Mouse (Mus musculus): ENCODE measurements around the gene 1700086D15Rik.

Gene 1700086D15Rik

DNA sequence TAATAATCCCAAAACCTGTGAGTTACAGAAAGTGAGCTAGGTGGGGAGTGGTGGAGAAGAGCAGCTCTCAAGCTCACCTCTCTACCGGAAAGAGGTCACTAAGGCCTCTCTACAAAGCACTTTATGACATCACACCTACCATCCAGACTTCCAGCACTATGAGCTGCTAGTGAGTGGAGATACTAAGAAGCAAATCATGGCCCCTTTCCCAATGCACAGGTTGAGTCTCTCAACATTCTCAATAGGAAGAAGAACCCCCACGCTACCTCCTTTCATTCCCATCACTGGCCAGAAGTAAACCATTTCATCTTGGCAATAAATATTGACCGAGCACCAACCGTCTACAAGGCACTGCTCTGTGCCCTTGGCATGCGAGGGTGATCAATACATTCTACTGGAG is at the start of gene 1700086D15Rik:
1700086D15Rik (minus strand) TSS at position 101 of the 400 bp plus-strand sequence.
- no peak for DNase-seq

DNA sequence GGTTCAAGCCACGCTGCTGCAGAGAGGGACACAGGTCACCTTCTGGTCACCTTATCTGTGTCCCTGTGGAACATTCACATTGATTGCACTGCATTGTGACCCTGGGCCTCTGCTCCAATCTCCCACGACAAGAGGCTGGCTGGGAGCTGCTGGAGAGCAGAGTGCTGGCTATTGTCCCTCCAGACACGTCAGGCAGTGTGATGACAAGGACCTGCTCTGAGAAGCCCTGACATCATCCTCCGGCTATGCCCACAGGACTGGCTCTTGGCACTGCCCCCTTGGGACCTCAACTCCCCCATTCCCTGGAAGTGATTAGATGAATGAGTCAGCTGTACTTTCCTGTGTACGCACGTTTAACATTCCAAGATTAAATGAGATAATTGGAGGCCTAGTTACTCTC is 49.8 kb upstream of the 1700086D15Rik start:
- DNase-seq, result no peak

DNA sequence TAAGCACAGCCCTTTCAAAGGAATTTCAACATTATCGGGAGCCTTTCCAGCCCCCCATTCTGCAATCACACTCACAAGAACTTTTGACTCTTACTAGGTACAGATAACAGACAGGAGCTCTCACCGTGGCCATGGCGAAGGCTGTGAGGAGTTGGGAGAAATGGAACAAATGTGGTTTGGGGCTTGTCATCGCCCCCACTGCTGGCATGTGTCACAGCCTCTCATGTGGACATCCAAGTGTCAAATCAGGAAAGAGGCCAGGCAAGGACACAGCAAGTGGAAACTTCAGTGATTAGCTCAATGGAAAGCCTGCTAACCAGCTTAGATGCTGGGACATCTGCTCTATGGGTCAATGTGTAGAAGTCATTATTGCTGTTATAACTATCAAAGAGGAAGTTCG is 45.6 kb upstream of the 1700086D15Rik start:
- no peak for DNase-seq

DNA sequence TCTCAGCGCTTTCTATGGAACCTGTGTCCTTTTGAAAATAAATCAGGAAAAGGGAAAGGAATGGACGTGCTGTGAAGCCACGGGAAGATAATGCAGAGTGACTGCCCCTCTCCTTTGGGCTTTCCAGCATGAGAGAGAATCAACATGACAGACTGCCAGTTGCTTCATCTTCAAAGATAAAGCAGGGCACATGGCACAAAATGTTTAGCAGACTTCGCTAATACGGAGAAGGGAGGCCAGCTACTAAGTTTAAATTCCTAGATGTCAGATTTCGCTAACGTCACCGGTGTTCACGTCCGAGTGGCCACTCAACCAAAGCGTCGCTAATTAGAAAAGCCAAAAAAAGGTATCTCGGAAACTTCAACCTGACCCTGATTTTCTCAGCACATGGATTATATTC is 45.0 kb upstream of the 1700086D15Rik start:
- DNase-seq, result no peak

DNA sequence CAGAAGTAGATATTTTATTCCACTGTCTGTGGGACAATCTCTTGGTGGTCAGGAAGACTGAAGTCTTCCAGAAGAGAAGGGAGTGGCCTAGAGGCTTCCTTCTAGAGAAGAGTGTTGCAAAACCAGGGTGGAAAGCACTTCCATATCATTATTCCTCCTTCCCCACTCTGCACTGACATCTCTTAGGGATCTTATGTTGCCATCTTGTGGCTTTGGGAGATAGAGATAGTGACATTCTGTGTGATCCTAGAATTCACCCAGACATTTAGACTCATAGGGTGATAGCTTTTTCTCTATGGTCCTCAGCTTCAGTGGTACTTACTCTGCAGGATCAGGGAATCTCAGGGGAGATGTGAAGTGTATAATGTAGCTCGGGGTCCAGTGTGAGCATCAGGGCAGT is 43.3 kb upstream of the 1700086D15Rik start:
- no peak for DNase-seq

DNA sequence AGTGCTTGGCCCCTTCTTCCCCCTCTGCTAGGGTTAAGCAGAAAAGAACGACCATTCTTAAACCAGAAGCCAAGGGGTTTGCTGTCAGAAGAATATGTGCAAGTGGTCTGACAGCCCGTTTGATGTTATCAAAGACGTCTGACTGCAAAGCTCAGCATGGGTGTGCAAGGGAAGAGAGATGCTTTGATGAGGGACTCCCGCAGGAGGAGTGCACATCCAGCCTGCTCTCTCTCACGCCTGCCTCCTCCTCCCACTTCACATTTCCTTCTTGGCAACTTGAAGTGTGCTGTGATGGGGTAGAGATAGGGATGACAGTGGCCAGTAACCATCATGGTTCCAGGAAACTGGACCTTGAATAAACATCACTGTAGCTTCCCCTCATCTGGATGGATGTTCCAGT is 42.5 kb upstream of the 1700086D15Rik start:
- no peak for DNase-seq

DNA sequence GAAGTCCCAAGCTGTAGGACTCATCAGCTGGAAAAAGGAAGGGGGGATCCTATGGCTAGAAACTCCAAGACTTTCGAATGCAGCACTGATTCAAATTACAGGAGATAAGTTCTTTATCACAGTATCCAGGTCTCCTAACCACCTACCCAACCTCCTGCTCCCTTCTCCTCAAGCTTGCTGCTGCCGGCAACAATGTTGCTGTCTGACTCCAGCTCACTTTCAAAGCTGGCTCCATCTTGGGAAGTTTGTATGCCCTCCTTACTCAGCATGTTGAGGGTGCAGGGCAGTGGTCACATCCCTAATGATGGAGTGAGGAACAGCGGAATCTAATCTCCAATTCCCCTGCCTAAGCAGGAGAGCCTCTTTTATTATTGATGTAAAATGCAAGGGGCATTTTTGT is 38.3 kb upstream of the 1700086D15Rik start:
- DNase-seq, result no peak

DNA sequence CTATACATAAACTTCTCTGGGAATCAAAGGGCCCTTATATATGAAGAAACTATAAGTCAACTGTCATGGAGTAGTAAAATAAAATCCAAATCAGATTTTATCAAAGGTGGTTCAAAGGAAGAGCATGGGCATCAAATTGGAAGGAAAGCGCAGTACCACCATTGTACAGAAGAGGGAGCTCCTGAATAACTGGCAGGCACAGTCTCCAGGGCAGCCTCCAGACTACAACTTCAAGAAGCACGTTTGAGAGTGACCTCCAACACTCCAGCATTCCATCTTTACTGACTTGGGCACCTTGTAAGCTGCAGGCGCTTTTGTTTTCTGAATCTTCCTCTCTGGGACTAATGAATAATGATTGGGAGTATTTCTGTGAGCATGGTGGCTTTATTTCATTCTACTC is 37.6 kb upstream of the 1700086D15Rik start:
- peak; percentile 34 for DNase-seq

DNA sequence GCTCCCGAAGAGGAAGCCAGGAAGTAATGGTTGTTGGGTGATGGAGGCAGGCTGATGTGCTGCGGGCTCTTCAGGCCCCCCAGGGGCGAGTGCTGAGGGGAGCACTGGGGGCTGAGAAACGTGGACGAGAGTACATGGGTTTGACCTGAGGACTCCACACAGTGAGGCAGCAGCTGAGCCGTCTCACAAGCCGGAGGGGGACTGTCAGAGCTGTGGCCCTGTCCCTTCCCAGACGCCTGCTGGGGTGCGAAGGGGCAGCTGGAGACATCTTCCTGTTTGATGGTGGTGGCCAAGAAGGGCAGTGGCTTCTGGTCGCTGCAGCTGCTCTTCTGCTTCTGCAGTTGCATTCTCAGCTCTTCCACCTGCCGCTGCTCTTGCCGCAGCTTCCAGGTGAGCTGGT is 27.3 kb upstream of the 1700086D15Rik start:
- no peak for DNase-seq

DNA sequence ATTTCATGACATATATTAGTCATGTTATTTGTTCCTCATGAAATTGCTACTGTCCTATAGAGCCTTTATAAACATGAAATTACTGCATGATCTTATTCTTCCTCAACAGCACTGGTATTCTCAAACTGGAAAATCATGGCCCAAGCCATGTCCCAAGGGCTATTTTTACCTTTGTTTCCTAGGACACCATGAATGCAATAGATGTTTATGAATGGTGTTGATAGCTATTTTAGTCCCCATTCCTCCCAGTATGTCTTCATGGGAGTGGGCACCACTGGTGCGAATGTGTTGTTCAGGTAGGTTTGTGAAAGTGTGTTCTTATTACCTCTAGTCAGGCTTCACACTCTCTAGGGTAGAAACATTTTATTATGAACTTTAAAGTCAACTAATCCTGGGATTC is 25.4 kb upstream of the 1700086D15Rik start:
- DNase-seq, result no peak

DNA sequence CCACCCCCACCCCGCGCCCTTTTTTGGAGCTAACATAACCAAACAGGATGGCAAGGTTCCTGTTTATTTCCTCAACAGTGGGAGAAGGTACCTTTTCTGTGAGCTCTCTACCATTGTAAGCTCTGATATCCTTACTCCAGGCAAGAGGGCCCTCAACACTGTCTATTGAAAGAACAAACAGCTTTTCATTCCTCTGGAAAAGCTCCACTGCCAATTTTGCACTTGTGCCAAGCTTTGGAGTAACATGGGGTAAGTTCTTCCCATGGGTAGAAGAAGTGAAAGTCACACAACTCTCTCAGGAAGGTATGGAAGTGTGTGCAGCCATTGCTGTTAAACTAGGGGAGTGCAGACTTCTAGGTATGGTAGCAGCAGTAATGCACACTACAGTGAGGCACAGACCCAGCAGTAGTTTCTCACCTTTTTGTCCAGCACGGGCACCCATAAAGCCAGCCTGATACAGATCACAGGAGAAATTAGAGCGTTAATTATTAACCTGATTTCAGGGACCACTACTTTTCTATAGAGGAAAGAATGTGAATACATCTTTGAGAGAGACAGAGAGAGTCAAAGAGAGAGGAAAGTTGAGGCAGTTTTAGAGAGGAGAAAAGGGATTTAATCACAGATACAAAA is 10.5 kb upstream of the 1700086D15Rik start:
- DNase-seq, result no peak

DNA sequence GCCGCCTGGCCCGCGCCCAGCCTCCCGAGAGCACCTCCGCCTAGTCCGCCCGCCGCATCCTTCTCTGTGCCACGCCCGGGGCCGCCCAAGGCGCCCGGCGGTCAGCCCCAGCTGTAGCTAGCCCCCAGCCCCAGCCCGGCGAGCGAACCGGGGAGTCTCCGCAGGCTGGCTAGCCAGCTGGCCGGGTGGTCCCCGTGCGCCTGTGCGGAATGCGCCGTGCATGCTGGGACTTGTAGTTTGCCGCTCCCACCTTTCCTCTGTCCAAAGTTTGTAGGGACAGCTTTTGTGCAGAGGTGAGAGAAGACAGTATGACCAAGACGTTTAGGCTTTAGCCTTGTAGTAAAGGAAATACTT is 3.1 kb upstream of the 1700086D15Rik start, which contains the start of gene Arhgap44:
Arhgap44 (minus strand) TSS at position 195 of the 354 bp plus-strand sequence.
- no peak for DNase-seq

DNA sequence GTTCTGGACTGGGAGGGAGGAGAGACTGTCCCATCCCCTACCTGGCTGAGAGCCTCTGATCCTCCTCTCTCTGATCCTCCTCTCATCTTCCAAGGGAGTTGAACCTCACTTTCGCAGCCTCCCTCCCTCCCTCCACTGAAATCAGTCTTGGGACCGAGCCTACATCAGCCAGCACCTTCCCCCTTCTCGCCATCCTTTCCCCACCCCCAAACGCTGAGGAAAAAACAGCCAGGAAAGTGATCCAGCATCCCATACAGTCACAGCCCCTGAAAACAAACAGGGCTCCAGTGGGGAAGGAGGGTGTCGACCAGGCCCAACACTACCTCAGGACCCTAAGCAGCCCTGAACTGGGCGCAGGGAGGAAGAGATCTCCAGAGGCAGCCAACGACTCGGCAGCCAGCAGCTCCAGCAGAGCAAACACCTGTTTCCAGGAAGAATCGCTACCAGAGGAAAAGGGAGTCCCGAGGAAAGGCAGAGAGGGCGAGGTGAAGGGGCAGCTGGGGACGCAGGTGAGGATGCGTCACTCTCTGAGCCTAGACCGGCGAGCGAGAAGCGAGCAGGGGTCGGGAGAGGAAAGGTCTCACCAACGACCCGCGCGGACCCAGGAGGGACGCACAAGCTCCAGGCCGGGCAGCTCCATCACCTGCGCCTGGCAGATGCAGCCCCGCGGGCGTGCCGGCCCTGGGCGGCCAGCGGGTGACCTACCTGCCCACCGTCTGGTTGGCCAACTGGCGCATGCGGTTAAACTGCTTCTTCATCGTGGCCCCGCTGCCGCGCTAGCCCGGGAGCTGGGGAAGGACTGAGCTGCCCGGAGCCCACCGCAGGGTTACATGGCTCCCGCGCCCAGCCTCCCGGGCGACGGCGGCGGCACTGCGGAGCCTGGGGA is 2.4 kb upstream of the 1700086D15Rik start:
- no peak for DNase-seq

DNA sequence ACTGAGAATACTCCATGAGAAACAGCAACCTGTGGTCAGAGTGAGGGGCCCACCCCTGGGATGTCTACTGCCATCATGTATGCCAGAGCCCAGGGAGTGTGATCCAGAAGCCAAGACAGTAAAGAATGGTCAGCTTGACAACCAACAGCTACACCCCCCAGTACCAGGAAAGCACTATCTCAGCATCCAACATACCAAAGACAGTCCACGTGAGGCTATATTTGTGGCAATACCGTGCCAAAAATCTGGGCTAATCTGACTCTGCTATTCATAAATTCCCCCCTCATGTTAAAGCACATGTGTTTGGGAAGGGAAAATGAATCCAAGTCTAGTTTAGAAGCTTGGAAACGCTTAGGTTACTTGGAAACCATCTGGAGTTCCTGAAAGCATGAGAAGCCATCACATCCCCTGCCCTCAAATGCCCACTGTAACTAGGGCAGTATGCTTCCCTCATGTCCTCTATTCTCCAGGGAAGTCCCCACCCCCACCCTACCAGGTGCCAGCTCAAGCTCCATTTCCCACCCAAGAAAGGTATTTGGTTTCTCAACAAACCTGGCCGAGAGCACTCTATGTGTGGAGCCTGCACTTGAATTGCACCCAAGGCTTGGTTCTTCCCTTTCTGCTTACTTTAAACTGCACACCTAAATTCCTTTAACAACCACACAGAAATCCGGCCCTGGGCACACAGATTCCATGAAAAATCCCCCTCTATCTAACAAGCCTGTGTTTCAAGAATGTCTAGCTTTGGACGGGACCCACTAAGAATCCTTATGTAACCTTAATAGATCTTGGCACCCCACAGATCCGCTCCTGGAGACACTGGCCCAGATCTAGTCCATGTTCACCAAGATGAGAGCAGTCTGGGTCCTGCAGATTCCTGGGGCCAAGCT is 1.5 kb upstream of the 1700086D15Rik start:
- DNase-seq, result no peak

DNA sequence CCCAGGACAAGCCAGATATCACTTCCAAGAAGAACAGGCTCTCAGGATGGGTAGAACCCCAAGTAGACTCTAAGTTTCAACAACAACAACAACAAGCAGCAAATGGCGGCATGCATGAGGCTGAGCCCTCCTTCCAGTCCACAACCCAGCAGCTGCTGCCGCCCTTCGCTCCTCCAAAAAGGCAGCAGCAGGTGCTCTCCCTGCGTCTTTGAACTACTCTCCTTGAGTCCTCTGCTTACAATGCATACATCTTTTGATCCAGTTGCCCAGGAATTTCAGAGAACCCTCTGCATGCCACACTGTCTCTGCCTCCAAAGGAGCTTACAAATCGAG is 1.1 kb downstream of the 1700086D15Rik start:
- DNase-seq, result no peak

DNA sequence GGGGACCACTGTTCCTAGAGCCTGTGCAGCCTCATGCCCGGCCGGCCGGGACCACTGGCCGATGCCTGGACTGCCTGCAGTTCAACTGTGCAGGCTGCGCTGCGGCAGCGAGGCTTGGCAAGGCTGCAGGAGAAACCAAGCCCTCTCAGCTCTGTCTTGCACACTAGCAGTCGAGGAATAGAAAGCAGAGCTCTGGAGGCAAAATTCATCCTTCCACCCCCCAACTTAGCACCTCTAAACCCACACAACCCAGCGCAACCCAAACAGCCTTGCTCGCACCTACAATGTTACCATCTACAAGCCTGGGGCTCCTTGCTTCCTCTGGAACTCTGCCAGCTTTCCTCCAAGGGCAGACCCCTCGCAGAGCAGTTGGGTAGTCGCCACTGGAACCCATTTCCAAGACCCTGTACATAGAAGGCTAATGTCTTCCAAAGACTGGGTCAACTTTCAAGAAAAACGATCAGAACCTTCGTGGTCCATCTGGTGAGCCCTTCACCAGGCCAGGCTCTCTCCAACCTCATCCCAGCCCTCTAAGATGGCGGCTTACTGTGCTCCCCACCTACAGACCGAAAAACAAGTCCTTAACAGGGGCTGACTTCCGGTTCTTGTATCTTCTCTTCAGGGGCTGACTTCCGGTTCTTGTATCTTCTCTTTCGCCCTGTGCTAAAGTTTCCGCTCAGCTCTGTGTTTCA is 1.6 kb downstream of the 1700086D15Rik start:
- no peak for DNase-seq

DNA sequence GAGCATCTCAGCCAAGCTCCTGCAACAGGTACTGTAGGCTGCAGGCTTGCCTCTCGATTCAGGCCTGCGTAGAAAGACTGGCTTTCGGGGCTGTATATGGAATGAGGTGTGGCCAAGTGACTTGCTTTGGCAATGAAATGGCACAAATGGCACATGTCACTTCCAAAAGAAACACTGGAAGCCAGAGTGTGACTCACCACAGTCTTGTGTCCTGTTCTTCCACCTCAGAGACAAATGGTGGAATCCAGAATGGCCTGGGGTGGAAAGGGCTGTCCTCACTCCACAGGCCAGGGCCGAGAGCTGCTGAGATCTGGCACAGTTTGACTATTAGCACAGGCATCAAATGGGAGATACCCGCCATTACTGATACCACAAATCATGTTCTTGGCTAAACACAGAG is 6.7 kb downstream of the 1700086D15Rik start:
- DNase-seq, result no peak

DNA sequence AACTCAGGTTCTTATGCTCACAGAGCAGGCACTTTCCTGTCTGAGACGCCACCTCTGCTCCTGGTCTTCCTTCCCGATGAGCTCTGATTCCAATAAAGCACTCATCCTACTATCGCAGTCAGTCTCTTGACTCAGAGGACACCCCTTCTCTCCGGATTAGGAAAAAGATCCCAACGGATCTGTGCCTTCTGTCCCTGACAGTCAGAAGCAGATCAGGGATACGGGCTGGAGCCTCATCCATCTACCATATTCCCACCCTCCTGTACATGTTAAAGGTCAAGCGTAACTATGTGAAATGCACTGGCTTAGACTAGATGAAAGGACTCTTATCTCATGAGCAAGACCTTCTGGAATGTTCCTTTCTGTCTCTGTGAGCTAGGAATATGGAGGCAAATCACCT is 11.2 kb downstream of the 1700086D15Rik start:
- no peak for DNase-seq

DNA sequence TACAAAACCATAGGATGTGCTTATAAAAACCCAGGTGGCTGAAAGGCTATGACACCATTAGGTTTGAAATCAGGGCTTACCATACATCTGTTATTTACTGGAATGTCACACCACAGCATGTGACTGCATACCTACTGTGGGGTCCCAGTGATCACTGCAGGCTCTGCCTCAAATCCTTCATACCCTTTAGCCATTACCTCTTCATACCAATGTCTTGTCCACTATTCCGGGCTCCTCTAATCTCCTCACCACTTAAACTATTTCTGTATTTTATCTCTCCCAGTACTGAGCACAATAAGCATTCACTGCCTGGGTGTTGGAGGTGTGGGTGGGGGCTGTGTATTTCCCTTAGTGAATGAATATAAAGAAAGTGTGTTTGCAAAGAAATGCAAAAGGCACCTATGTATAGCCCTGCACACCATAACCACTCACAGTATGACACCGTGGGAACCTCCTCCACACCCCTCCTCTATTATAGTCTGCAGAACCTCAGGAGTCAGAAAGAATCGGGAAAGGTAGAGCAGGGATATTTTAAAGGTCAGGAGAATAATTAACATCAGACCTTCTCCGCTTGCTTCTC is 16.8 kb downstream of the 1700086D15Rik start:
- DNase-seq, result no peak

DNA sequence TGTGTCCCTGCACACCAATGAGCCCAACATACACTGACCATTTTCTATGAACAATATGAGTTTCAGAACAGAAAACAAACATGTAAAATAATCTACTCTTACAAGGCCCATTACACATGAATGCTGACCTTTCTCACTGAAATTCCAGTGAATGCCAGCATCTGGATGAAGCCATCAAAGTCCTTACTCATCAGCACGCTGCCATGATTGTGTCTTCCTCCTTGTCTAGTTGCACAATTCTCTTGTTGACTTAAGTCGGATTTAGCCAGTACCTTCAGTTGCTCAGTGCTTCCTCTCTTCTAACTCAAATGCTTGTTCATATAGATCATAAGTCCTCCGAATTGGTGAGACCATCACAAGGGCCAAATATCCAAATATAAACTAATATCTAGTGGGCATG is 20.7 kb downstream of the 1700086D15Rik start:
- no peak for DNase-seq

DNA sequence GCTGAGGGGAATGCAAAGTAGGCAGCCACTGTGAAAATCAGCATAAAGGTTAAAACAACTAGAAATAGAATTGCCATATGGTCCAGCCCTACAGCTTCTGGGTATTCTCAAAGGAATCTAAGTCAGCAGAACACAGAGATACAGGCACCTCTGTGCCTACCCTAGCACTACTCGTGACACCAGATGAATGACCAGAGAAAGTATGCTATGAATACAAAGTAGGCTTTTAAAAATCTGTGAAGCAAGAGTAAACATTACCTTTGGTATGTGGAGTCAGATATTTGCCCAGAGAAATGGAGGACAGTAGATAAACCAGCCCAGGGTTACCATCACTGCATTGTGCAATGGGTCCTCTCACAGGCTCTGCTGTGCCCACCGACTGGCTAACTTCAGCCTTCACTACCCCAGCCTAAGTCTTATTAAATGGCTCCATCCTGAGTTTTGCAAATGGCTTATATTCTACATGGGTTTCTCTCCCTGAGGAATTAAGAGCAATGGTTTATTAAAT is 22.5 kb downstream of the 1700086D15Rik start:
- DNase-seq, result no peak

DNA sequence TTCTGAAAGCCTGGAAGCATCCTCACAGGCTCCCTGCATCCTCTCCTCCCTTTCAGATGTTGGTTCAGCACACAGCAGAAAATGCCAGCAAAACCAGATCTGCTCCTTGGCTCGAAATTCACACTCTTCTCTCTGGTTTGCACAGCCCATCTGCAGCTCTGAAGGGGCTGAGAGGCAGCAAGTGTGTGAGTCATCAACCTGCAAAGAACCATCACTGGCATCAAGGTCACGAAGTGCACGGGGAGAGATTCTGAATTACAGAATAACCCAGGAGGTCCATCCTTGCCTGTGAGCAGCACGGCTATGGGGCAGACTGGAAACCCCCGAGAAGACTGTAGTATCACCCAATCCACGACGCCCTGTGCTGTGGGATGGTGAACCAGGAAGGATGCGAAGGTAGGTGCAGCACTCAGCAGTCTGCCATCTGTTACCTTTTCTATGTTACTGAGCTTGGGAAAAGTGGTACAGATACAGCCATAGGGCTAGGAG is 24.4 kb downstream of the 1700086D15Rik start:
- DNase-seq, result no peak
